Mouse (Mus musculus): ENCODE results near the gene Gkap1. TPM values are rescaled to one million over a fixed set of nuclear protein-coding genes. Genes with fewer than 3 reads are reported as not detected.

The Gkap1 gene
- total RNA-seq, 2 experiments from 2014 or later = 21.6 to 22.0 TPM

DNA sequence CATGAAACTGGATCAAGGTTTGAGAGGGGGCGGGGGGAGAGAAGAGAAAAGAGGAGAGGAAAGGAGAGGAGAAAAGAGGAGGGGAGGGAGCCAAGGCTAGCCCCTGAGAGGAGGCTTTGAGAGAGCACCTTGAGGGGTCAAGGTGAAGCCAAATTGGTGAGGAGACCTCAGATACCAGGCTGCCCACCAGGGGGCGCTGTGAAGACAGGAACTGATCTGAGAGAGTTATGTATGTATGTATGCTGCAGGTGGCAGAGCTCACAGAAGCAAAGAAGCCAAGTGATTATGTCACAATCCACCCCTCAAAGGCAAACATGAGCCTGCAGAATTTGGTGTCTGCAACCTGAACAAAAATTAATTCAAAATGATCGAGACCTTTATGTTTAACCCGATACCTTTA is 87.1 kb downstream of the Gkap1 start:
- peak; percentile 76 to 85 for DNase-seq (ENCODE audit: low spot score in 2 of 2)
- Histone ChIP-seq H3K4me3 (no peak overlapping the region), H3K27ac (peak overlapping the region; percentile 65; the same call in 1 of the 2 replicates)
- TF ChIP-seq CTCF (conservative IDR thresholded peaks at IDR 0.05) = peak; percentile 98

DNA sequence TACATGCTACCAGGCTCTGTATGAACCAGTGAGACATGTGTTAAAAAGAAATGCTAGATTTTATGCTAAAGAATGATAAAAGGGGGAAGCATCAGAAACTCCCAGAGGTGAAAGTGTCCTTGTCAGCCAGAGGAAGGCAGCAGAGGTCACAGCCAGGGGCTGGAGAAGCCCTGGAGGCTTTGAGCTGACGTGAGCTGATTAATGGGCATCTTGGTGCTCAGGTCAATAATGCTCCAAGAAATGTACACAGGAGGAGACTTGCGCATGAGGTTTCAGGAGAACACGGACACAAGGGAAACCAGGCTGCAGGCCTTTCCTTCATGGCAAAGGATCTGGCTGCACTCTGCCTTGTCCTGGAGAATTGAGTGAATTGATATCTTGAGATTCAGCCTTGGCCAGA is 87.7 kb downstream of the Gkap1 start:
- DNase-seq (ENCODE audit: low spot score in 2 of 2) = no peak
- no peak for TF ChIP-seq CTCF (conservative IDR thresholded peaks at IDR 0.05)
- Histone ChIP-seq H3K4me3 (no peak overlapping the region), H3K27ac (no peak overlapping the region)

DNA sequence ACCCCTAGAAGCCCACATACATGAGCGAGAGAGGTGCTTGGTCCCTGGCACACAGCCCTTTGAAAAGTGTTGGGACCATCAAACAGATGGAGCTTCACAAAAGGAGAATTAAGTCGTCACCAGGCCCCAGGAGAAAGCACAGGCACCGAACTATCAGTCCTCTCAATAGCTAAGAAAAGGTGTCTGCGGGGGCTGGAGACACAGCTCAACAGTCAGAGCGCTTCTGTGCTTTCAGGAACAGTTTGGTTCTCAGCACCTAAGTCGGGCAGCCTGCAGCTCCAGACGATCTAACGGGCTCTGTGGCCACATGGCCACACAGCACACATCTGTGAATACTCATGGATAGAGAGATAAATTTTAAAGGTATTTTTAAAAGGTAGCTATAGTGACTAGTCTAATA is 89.2 kb downstream of the Gkap1 start:
- no peak for DNase-seq (ENCODE audit: low spot score in 2 of 2)
- Histone ChIP-seq H3K4me3 (no peak overlapping the region), H3K27ac (0 out of 2 replicates have a peak overlapping the region, but pooled peaks have one; percentile 10)
- no peak for TF ChIP-seq CTCF (conservative IDR thresholded peaks at IDR 0.05)

DNA sequence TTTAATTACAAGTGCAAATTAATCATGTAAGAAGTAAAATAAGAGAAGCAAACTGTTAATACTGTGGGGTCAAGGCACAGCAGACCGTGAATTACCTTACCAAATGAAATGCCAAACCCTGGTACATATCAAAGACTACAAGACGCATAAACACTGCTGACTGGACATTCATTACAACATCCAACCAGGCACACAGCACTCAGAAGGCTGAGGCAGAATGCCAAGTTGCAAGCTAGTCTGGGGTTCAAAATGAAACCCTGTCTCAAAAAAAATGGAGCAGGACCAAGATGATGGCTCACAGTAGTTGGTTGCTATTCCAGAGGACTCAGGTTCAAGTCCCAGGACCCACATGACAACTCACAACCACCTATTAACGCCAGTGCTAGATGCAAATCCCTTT is 91.4 kb downstream of the Gkap1 start:
- Histone ChIP-seq H3K27ac (no peak overlapping the region), H3K4me3 (no peak overlapping the region)
- TF ChIP-seq CTCF (conservative IDR thresholded peaks at IDR 0.05) = no peak
- DNase-seq (ENCODE audit: low spot score in 2 of 2) = no peak

Small RNA genes within 50 kb of the gene (microRNA-seq; reads per million reads assigned to microRNA genes)
- 0 reads per million in 2 experiments for gene Mir6369

Other genes starting within 250 kb of the Gkap1 start
- gene Klhl3, start 162.1 kb downstream of the Gkap1 start, total RNA-seq (2021) = 10 to 100 TPM; 48.3 to 48.4 TPM
- gene Hnrnpa0, start 147.1 kb downstream of the Gkap1 start, total RNA-seq (2021) = 100 to 1,000 TPM; 120 to 122 TPM
- 10 to 100 TPM; 28.4 to 34.9 TPM for gene Idnk, start 118.0 kb downstream of the Gkap1 start, total RNA-seq (2021)
- 100 to 1,000 TPM; 139 to 143 TPM for gene Ubqln1, start 60.0 kb downstream of the Gkap1 start, total RNA-seq (2021)
- 1 to 10 TPM; 3.3 TPM for gene Kif27, start 83.4 kb upstream of the Gkap1 start, total RNA-seq (2021)
- 1 to 10 TPM; 6.7 to 7.6 TPM for gene 2210016F16Rik, start 109.5 kb upstream of the Gkap1 start, total RNA-seq (2021)
- 10 to 100 TPM; 16.8 to 17.9 TPM for gene Rmi1, start 126.5 kb upstream of the Gkap1 start, total RNA-seq (2021)
- gene Hnrnpk, start 127.6 kb upstream of the Gkap1 start, total RNA-seq (2021) = 100 to 1,000 TPM; 660 to 681 TPM